Mouse (Mus musculus): ENCODE data around the gene Rps28.
"Not testable (repeated sequence)": the region's sequence is repeated elsewhere in the genome, so short reads cannot be mapped to it uniquely, and the experiment has no call there.

GRCm38 (mm10) chr17:33824997-33825330 lies 602 bp upstream of the Rps28 start:
- TF ChIP-seq HCFC1 (IDR thresholded peaks at IDR 0.05; ENCODE audit: borderline replicate concordance, insufficient read depth, low read length); MAFK (IDR thresholded peaks at IDR 0.05; ENCODE audit: insufficient read depth, low read depth, low read length); ZNF384 (IDR thresholded peaks at IDR 0.05; ENCODE audit: low read depth, low read length): not testable (repeated sequence)
